Mouse (Mus musculus) mature B cell (primary cell): ENCODE data around the gene Zfp626.
"Not testable (repeated sequence)": the region's sequence is repeated elsewhere in the genome, so short reads cannot be mapped to it uniquely, and the experiment has no call there.

Source experiments
- in situ Hi-C: fragments of 300-500 bp; cut with MboI; formaldehyde crosslinking; loops from 2 replicates; pipeline ENCODE4 v1.14.3; 2019

The Zfp626 gene

GRCm38 (mm10) chr7:27860396-27861235 lies 53.6 kb downstream of the Zfp626 start:
- in situ Hi-C loops = no loop called here

GRCm38 (mm10) chr7:27862578-27862977 lies 55.6 kb downstream of the Zfp626 start:
- in situ Hi-C loops = not testable (repeated sequence)
